Mouse (Mus musculus): ENCODE measurements around the gene Cox20. TPM values are rescaled to one million over a fixed set of nuclear protein-coding genes. Genes with fewer than 3 reads are reported as not detected.
"Not testable (repeated sequence)": the region's sequence is repeated elsewhere in the genome, so short reads cannot be mapped to it uniquely, and the experiment has no call there.

The Cox20 gene
- polyA plus RNA-seq, 3 experiments from 2014 or later, result 177 to 251 (median 244) TPM

- no peak for ATAC-seq
These were observed 2.0 kb downstream of the Cox20 start for GRCm38 (mm10) chr1:178320723-178321590.

GRCm38 (mm10) chr1:178321730-178322357 is 2.9 kb downstream of the Cox20 start:
- no peak for ATAC-seq

DNA sequence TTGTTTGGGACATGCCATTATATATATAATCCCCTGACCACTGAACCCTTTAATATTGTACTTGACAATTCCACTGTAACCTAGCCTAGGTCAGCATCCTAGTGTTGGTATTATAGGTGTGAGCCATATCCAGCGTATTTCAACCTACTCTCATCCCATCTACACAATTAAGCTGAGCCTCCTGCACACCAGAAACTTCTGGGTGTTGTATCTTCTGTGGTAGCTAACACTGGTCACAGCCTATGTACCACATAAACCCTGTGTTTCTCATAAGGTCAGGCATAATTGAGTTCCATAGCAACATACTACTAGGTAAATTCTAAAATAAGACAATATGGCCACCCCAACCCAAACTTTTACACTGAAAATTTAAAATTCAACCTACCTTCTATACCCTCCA is 4.3 kb downstream of the Cox20 start:
- no peak for ATAC-seq

- no peak for ATAC-seq
These were observed 5.6 kb downstream of the Cox20 start for GRCm38 (mm10) chr1:178324568-178324967.

DNA sequence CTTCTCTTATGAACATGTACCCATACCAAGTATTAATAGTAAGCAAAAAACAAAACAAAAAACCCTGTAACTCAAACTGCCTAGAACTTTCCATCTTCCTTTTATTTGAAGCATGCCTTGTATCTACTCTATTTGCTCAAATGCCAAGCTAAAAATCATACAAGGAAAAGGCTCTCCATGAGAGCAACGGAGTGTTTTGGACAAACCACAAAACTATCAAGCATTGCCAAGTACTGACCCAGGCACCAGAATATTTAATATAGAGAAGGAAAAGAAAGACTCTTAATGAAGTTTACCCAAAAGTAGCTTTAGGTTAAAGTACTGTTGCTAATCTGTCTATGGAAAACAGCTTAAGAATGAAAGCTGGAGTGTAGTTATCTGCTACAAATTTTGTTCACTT is 7.4 kb downstream of the Cox20 start:
- ATAC-seq, result no peak

DNA sequence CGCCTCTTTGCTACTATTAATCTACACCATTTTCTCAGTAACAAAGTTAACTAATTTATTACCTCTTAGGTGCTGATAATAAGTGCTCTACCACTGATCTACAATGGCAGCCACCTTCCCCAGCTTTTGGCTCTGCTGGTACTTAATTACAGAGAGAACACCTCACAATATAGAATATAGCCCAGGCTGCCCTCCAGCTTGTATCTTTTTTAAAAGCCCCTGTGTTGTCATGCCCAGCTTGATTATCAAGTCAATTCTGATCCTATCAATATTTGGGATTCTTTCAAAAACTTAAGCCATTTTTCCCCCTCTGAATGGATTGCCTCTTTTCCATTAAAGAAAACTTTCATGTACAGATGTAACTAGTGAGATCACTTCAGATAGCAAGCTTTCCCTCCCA is 8.0 kb downstream of the Cox20 start:
- no peak for ATAC-seq

GRCm38 (mm10) chr1:178329017-178329416 is 10.1 kb downstream of the Cox20 start:
- ATAC-seq, result no peak

DNA sequence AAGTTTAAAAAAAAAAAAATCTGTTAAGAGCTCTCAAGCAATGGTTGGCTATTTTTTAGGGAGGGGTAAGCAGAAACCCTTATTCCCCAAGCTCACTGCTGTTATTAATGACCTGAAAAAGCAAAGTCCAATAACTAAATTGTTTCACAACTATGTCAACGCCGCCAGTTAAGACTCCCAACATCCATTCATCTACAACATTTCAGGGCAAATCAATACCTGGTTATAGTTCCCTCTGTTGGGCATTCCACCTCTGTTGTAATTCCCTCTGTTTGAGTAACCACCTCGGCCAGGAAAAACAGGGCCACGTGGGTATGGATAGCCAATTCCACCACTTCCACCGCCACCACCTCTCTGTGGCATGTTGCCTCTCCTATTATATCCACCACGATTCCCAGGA is 11.0 kb downstream of the Cox20 start:
- no peak for ATAC-seq

DNA sequence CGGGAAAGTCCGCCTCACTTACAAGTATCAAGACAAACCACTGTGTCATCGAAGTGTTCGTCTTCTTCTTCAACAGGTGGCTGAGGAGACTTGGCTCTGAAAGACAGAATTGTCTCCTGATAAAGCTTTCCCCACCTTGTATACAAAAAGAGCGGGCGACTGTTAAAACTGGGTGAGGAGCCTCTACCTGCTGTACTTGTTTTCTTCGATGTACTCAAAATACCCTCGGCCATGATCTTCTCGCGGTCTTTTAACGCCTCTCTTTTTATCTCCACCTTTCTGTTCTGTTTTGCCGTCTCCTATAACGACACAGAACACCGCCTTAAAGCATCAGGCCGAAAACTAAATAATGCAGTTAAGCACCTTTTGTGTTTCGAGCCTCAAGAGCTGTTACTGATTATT is 16.9 kb downstream of the Cox20 start:
- peak; percentile 10 for ATAC-seq

- peak; percentile 63 for ATAC-seq
These were observed 17.4 kb downstream of the Cox20 start for GRCm38 (mm10) chr1:178336289-178336775.

DNA sequence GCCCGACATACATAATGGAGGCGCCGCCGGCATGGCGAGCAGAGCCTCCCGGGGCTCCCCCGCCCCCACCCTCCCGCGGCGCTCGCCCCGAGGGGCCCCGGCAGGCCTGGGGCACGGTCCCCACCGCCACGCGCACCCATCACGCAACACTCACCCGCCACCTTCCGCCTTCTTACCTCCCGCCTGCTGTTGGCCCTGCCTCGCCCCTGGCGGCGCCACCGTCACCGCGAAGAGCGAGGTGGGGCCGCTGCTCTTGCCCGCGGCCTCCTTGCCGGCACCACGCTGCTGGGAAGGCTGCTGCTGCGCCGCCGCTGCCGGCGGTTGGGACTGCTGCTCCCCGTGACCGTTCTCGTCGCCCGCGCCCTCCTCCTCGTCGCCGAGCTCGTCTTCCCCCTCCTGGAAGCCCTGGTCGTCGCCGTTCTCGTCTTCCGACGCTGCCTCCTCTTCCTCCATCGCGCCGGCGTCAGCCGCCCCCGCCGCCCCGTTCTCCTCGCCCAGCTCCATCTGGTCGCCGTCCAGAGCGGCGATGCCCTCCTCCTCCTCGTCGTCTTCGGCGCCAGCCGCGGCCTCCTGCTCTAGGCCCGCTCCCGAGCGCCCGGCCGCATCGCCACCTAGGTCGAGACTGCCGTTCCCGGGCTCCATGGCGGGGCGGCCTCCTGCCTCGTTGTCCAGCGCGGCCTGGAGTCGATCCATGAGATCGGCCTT is 18.0 kb downstream of the Cox20 start:
- peak; percentile 27 for ATAC-seq

DNA sequence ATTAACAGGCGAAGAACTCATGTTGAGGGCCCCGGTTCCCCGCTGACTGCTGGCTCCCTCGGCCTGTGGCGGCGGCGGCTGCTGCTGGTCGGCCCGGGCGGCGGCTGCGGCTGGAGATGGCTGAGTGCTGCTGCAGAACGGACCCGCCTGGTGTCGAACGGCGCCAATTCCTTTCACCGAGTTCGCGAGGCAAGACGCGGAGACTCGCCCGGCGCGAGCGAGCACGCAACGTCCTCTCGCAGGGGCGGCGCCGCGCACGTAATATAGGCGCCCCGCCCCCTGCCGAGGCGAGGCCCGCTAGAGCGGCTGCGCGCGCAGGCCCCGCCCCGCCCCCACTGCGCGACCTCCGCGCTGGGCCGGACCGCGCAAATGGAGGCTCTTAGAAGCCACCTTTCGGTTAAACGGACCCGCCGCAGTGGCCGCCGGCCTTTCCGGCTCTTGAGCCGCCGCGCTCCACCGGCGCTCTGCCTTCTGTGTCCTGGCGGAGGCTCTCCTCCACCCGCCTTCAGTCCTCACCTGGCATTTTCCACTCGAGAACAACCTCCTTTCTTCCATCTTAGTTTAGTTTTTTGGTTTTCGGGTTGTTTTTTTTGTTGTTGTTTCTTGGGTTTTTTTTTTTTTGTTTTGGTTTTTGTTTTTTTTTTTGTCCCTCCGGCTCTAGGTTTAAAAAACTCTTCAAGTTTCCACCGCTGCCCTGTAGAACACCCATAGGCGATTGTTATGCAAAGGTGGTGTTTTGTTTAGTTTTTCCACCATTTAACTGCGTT is 18.8 kb downstream of the Cox20 start, which contains the start of gene Hnrnpu:
Gene Hnrnpu (minus strand): TSS at position 247 of the 767 bp plus-strand sequence.
- peak; percentile 59 for ATAC-seq

DNA sequence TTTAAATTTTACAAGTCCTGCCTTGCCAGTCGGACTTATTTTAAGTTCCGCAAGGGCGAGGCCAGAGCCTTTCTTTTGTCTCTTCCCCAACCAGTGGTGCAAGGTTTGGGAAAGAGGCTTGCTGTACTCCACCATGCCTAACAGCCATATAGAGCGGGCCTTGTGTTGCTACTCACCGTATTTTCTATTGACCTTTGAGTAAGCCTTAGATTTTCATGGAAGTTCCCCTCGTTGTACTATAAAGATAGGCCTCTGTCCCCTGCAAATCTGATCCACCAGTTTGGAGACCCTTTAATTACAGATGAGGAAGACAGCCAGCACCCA is 19.4 kb downstream of the Cox20 start:
- ATAC-seq, result no peak

DNA sequence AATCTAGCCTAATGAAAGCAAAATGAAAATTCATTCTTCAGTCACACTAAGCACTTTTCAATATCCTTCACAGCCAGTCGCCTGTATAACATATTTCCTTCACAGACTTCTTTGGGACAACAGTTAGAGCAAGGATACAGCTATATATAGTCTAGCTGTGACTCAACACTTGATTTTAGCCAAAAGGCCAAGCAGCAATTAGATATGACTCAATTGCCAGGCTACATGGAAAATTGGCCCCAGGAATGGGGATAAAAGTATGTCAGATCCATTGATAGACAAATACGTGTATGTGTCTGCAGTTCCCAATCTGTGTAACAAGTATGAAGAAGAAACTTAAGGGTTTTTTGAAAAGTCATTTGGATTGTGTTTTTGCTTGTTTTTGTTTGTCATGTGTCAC is 21.3 kb downstream of the Cox20 start:
- no peak for ATAC-seq

GRCm38 (mm10) chr1:178341435-178341834 is 22.5 kb downstream of the Cox20 start:
- no peak for ATAC-seq

DNA sequence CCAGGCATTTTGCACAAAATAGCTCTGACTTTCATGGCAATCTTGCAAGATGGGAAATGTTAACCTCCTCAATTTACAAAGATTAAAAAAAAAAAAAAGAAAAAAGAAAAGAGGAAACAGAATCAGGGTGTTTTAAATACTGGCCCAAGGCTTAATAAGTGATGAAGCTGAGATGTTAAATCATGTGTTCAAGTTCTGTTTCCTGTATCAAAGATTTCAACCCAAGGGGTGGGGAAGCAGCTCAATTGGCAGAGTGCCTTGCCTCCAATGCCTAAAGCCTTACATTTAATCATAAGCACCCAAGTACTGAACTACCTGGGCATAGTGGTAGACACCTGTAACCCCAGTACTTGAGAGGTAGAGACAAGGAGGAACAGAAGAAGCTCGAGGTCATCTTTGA is 23.1 kb downstream of the Cox20 start:
- no peak for ATAC-seq

GRCm38 (mm10) chr1:178342612-178343011 is 23.7 kb downstream of the Cox20 start:
- no peak for ATAC-seq

DNA sequence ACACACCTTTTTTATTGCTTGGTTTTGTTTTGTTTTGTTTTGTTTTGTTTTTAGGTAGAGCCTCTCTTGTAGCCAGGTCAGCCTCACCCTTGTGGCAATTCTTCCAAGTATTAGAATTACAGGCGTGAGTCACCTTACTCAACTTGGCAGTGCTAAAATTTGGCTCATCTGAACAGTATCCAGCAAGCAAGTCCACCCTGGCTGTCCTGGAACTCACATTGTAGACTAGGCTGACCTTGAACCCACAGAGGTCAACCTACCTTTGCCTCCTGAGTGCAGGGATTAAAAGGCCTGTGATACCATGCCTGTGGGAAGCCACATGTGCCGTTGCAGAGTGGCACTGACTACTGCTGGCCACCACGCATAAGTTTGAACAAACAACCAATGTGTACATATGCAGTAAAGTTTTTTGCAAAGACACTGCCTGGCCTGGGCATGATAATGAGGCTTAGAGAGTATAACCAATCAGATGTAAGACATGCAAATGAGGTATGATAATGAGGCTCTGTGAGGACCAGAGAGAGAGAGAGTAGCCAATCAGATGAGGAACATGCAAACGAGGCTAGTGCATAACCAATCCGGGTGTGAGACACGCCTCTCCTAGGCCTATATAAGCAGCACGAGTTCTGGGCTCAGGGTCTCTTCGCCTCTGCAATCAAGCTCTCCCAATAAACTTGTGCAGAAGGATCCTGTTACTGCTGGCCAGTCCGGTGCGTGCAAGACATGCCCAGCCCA is 25.3 kb downstream of the Cox20 start:
- ATAC-seq, result not testable (repeated sequence)

DNA sequence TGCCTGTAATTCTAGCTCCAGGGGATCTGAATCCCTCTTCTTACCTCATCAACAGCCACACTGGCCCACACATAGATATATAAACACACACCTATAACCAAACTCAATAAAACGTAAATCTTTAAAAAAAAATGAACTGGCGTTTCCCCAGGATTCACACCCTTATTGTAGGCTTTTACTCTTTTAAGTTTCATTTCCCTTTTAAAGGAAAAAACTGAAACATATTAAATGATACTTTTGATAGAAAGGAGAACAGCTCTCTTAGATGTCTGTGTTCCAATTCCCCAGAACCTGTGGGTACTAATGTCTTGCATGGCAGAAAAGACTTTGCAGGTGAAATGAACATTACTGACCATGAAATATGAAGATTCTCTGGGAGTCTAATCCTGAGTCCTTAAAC is 31.9 kb downstream of the Cox20 start:
- no peak for ATAC-seq

DNA sequence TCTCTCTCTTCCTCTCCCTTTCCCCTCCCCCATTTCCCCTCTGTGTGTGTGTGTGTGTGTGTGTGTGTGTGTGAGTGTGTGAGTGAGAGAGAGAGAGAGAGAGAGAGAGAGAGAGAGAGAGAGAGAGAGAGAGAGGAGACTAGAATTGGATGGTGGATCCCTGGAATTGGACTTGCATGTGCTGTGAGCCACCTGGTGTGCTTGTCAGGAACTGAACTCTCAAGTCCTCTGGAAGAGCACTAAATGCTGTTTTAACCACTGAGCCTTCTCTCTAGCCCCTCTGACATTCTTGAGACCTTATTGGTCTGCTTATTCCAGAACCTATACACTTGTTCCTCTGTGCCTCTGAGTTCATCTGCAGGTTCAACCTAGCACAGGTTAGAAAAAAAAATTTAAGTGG is 32.7 kb downstream of the Cox20 start:
- ATAC-seq, result no peak

DNA sequence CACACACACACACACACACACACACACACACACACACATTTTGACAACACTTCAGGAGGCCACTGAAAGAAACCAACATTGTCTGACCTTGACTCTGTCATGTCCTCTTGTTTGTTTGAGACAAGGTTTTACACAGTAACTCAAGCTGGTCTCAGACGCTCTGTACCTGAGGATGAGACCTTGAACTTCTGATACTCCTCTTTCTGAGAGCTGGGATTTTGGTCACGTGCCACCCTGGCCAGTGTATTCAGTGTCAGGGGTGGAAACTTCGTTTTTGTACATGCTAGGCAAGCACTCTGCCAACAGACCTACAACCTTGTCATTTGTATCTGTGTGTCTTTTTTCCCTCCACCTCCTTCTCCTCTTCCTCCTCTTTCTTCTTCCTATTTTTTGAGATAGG is 35.6 kb downstream of the Cox20 start:
- ATAC-seq, result no peak

Measured in inflammation-experienced regulatory T-cells, adult 6 months (primary cell).